Mouse (Mus musculus): ENCODE results near the gene Coq8b.

GRCm38 (mm10) chr7:27185986-27186385 is 46.8 kb upstream of the Coq8b start:
- TF ChIP-seq CTCF (IDR thresholded peaks at IDR 0.05; ENCODE audit: low read depth, low read length) = no peak
- TF ChIP-seq POLR2A (IDR thresholded peaks at IDR 0.05; ENCODE audit: extremely low read depth, insufficient read depth, low read length) = no peak

All from liver, adult 2 months (tissue).